Mouse (Mus musculus) lung, embryonic 16.5 days (tissue): ENCODE data around the gene Spata46. TPM values are rescaled to one million over a fixed set of nuclear protein-coding genes. Genes with fewer than 3 reads are reported as not detected.

Experiments
- polyA plus RNA-seq: library from polyadenylated mRNA; unstranded; fragments of >200 nt; fragmentation: Nextera tagmentation; extraction: Ambion mirVana; gene quantifications from 2 replicates; pipeline ENCODE4 v1.2.1, GENCODE M21; 2015

Spata46 gene
- polyA plus RNA-seq, 1 experiment from 2014 or later: 1.3 TPM

Other genes with a start within 250 kb of the Spata46 start
- 38.2 and 45.0 TPM in 2 replicates for gene Ddr2, start 198.0 kb upstream of the Spata46 start, polyA plus RNA-seq
- gene Uap1, start 133.8 kb upstream of the Spata46 start, polyA plus RNA-seq: 52.7 and 53.6 TPM in 2 replicates
- gene Uhmk1, start 93.4 kb upstream of the Spata46 start, polyA plus RNA-seq: 6.8 and 7.3 TPM in 2 replicates
- 0.58 TPM in 1 of 2 replicates, not detected in the other for gene Sh2d1b2, start 76.1 kb upstream of the Spata46 start, polyA plus RNA-seq
- 1.3 and 1.4 TPM in 2 replicates for gene Sh2d1b1, start 31.5 kb upstream of the Spata46 start, polyA plus RNA-seq
- 3.1 and 3.3 TPM in 2 replicates for gene Gm7694, start 2.5 kb upstream of the Spata46 start, polyA plus RNA-seq